Mouse (Mus musculus): ENCODE data around the gene Lmntd1. TPM values are rescaled to one million over a fixed set of nuclear protein-coding genes. Genes with fewer than 3 reads are reported as not detected.

Lmntd1 gene
- total RNA-seq, 4 experiments from 2014 or later, result 1.2 to 2.2 (median 1.9) TPM

GRCm38 (mm10) chr6:145382586-145383380, 231.3 kb downstream of the Lmntd1 start:
- DNase-seq (ENCODE audit: low spot score in 2 of 2), result no peak

- no peak for DNase-seq (ENCODE audit: low spot score in 2 of 2)
Observed at GRCm38 (mm10) chr6:145380961-145381360, 233.2 kb downstream of the Lmntd1 start.

- DNase-seq (ENCODE audit: low spot score in 2 of 2), result no peak
Observed at GRCm38 (mm10) chr6:145379175-145379574, 234.9 kb downstream of the Lmntd1 start.

GRCm38 (mm10) chr6:145378689-145379088, 235.4 kb downstream of the Lmntd1 start:
- DNase-seq (ENCODE audit: low spot score in 2 of 2), result no peak

GRCm38 (mm10) chr6:145374372-145374771, 239.7 kb downstream of the Lmntd1 start:
- DNase-seq (ENCODE audit: low spot score in 2 of 2), result no peak

GRCm38 (mm10) chr6:145373712-145374221, 240.4 kb downstream of the Lmntd1 start:
- DNase-seq (ENCODE audit: low spot score in 2 of 2), result peak; percentile 75 to 84

- DNase-seq (ENCODE audit: low spot score in 2 of 2), result no peak
Observed at GRCm38 (mm10) chr6:145372066-145372465, 242.1 kb downstream of the Lmntd1 start.

GRCm38 (mm10) chr6:145371586-145371985, 242.5 kb downstream of the Lmntd1 start:
- no peak for DNase-seq (ENCODE audit: low spot score in 2 of 2)

GRCm38 (mm10) chr6:145370302-145370701, 243.8 kb downstream of the Lmntd1 start:
- DNase-seq (ENCODE audit: low spot score in 2 of 2), result no peak

GRCm38 (mm10) chr6:145369290-145369689, 244.8 kb downstream of the Lmntd1 start:
- no peak for DNase-seq (ENCODE audit: low spot score in 2 of 2)

GRCm38 (mm10) chr6:145366488-145366887, 247.6 kb downstream of the Lmntd1 start:
- DNase-seq (ENCODE audit: low spot score in 2 of 2), result no peak

- DNase-seq (ENCODE audit: low spot score in 2 of 2), result no peak
Observed at GRCm38 (mm10) chr6:145363698-145364097, 250.4 kb downstream of the Lmntd1 start.

- DNase-seq (ENCODE audit: low spot score in 2 of 2), result no peak
Observed at GRCm38 (mm10) chr6:145361109-145361694, 252.9 kb downstream of the Lmntd1 start.

GRCm38 (mm10) chr6:145359470-145360430, 254.4 kb downstream of the Lmntd1 start:
- peak in 1 of 2 experiments; percentile 52 for DNase-seq (ENCODE audit: low spot score in 2 of 2)

GRCm38 (mm10) chr6:145358001-145358400, 256.1 kb downstream of the Lmntd1 start:
- DNase-seq (ENCODE audit: low spot score in 2 of 2), result no peak

- DNase-seq (ENCODE audit: low spot score in 2 of 2), result no peak
Observed at GRCm38 (mm10) chr6:145353806-145354205, 260.3 kb downstream of the Lmntd1 start.

GRCm38 (mm10) chr6:145352705-145353104, 261.4 kb downstream of the Lmntd1 start:
- no peak for DNase-seq (ENCODE audit: low spot score in 2 of 2)

- DNase-seq (ENCODE audit: low spot score in 2 of 2), result no peak
Observed at GRCm38 (mm10) chr6:145348196-145348915, 265.8 kb downstream of the Lmntd1 start.

GRCm38 (mm10) chr6:145347641-145348040, 266.5 kb downstream of the Lmntd1 start:
- no peak for DNase-seq (ENCODE audit: low spot score in 2 of 2)

- DNase-seq (ENCODE audit: low spot score in 2 of 2), result no peak
Observed at GRCm38 (mm10) chr6:145346789-145347557, 267.1 kb downstream of the Lmntd1 start.
